Mouse (Mus musculus) intestine, postnatal 0 days (tissue): Measurements from ENCODE around the gene Scarf2. TPM values are rescaled to one million over a fixed set of nuclear protein-coding genes. Genes with fewer than 3 reads are reported as not detected.

ENCODE experiments used
- ATAC-seq: fragments of 200-750 bp; cut with Nextera tagmentation; 2 replicates; pipeline ENCODE4 v1.8.0; 2017; ENCODE audit warnings: mild to moderate bottlenecking, moderate TSS enrichment, moderate library complexity
- H3K27ac ChIP-seq: fragments of 300-500 bp; sonication (generic); 2 replicates; pipeline ENCODE4 v1.5.1; 2014; ENCODE audit warnings: mild to moderate bottlenecking, low read depth, low read length, moderate library complexity
- H3K27me3 ChIP-seq: fragments of 300-500 bp; sonication (generic); replicated peaks from 2 replicates; pipeline ENCODE4 v1.6.1; 2014; ENCODE audit warnings: low read length, mixed read lengths; ENCODE audit not compliant: control insufficient read depth, insufficient read depth
- H3K36me3 ChIP-seq: fragments of 300-500 bp; sonication (generic); 2 replicates; pipeline ENCODE4 v1.6.1; 2014; ENCODE audit warnings: mild to moderate bottlenecking, moderate library complexity; ENCODE audit not compliant: control insufficient read depth, insufficient read depth
- H3K4me1 ChIP-seq: fragments of 300-500 bp; sonication (generic); replicated peaks from 2 replicates; pipeline ENCODE4 v1.6.1; 2014; ENCODE audit warnings: antibody characterized with exemption, low read length, mixed read lengths; ENCODE audit not compliant: control insufficient read depth, insufficient read depth
- H3K4me2 ChIP-seq: fragments of 300-500 bp; sonication (generic); replicated peaks from 2 replicates; pipeline ENCODE4 v1.6.1; 2014; ENCODE audit warnings: low read depth, mild to moderate bottlenecking, moderate library complexity
- H3K4me3 ChIP-seq: fragments of 300-500 bp; sonication (generic); 2 replicates; pipeline ENCODE4 v1.5.1; 2014; ENCODE audit warnings: low read depth, low read length
- H3K9ac ChIP-seq: fragments of 300-500 bp; sonication (generic); 2 replicates; pipeline ENCODE4 v1.6.1; 2014; ENCODE audit warnings: mild to moderate bottlenecking, low read depth, low read length
- H3K9me3 ChIP-seq: fragments of 300-500 bp; sonication (generic); 2 replicates; pipeline ENCODE4 v1.6.1; 2016; ENCODE audit warnings: mixed run types; ENCODE audit not compliant: control insufficient read depth
- CTCF ChIP-seq: sonication (generic); IDR thresholded peaks from 2 replicates; pipeline ENCODE4 v1.5.1; 2016; ENCODE audit warnings: low read depth, mild to moderate bottlenecking, control low read depth, antibody characterized with exemption, moderate library complexity
- WGBS: fragments of 180-500 bp; shearing (Covaris S2); extraction: QIAGEN DNeasy Blood & Tissue Kit; methylation state at CpG from one replicate; pipeline ENCODE4 v1.1.7; 2014; 5-methylcytosine and 5-hydroxymethylcytosine counted together
- polyA plus RNA-seq: library from polyadenylated mRNA; unstranded; fragments of >200 nt; fragmentation: Nextera tagmentation; extraction: Ambion mirVana; gene quantifications from 2 replicates; pipeline ENCODE4 v1.2.1, GENCODE M21; 2015

Gene Scarf2
- polyA plus RNA-seq, 1 experiment from 2014 or later = 6.9 TPM

DNA sequence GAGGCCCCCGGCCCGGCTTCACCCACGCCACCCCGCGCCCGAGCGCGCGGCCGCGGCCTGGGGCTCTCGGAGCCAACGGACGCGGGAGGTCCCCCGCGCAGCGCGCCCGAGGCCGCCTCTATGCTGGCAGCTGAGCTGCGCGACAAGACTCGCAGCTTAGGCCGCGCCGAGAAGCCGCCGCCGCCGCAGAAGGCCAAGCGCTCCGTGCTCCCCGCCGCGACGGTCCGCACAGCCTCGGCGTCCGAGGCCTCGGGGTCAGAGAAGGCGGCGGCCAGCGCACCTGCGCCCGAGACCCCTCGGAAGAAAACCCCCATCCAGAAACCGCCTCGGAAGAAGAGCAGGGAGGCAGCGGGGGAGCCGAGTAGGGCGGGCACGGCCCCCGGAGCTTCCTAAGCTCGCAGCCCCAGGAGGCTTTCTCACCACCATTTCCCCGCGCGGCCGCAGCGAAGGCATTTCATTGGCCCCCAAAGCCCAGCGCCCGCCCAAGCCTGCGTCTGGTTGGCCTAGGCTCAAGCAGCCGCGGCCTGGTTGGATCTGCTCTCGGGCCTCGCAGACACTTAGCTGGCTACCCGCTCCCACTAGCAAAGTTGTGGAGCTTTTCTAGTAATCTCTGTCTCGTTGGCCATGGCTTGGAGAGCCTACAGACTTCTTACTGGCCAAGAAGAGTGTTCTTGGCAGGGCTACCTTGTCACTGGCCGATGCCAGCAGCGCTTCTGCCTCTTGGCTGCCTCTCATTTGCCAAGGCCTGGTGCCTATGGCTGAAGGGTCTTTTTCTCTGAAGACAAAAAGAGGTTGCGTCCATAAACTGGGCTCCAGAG, 10.3 kb downstream of the Scarf2 start:
- TF ChIP-seq CTCF = no peak
- 0 out of 2 replicates have a peak, but pooled peaks cover 8% of the 10 kb centered on the region for H3K4me1 ChIP-seq
- no peak overlapping the region for H3K27ac ChIP-seq

DNA sequence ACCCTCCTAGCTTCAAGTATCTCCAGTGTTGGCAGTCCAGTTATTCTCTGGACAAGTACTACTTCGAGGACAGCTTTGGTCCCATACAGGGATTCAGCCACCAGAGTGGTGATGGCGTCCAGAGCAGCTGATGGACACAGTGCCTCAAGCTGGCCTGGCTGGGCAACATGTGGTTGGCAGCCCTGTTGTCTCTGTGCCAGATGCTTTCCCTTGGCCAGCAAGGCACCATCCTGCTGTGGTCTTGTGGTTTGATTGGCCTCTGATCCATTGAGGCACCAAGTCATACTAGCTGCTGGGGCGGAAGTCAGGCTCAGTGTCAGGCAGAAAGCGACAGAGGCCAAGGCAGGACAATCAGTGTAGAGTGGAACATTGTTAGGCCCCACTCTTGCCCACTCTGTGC, 12.0 kb downstream of the Scarf2 start:
- no peaks in the 10 kb centered on the region for H3K9me3 ChIP-seq
- no peak for TF ChIP-seq CTCF
- peaks cover 43% of the 10 kb centered on the region for H3K27me3 ChIP-seq
- WGBS = 82% methylated on average over 4 of the region's 4 CpGs
- no peak overlapping the region for H3K4me2 ChIP-seq
- no peak overlapping the region for H3K9ac ChIP-seq
- H3K36me3 ChIP-seq = 0 out of 2 replicates have a peak, but pooled peaks cover 4% of the 10 kb centered on the region
- 0 out of 2 replicates have a peak, but pooled peaks cover 7% of the 10 kb centered on the region for H3K4me1 ChIP-seq
- no peak overlapping the region for H3K4me3 ChIP-seq
- no peak overlapping the region for H3K27ac ChIP-seq
- no peak for ATAC-seq

More for the DNA sequence above, 10.3 kb downstream of the Scarf2 start:
- Histone ChIP-seq H3K4me2 (peak overlapping the region; percentile 87), H3K27me3 (peaks cover 52% of the 10 kb centered on the region), H3K9ac (0 out of 2 replicates have a peak overlapping the region, but pooled peaks have one; percentile 17), H3K9me3 (no peaks in the 10 kb centered on the region), H3K4me3 (peak overlapping the region; percentile 36), H3K36me3 (0 out of 2 replicates have a peak, but pooled peaks cover 4% of the 10 kb centered on the region)
- ATAC-seq = peak; percentile 53; the same call in 1 of the 2 replicates
- WGBS = 15% methylated on average over 73 of the region's 73 CpGs

DNA sequence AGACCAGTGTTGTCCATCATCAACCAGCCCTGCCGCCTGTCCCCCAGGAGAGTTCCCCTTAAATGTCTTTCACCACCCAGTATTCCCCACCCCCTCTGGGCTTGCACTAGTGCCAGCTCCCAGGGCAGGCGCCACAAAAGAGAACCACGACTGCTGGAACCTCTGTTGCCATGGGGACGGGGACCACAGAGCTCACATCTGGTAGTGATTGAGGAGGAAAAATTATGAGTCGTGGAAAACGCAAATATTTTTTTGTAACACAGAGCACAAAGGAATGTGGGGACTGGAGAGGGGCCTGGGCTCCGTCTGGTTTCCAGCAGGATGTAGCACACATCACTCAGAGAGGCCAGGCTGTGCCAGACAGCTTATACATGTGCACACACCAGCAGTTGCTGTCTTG, 12.6 kb downstream of the Scarf2 start:
- Histone ChIP-seq H3K36me3 (0 out of 2 replicates have a peak, but pooled peaks cover 4% of the 10 kb centered on the region), H3K9ac (no peak overlapping the region), H3K4me2 (no peak overlapping the region), H3K27ac (no peak overlapping the region), H3K4me1 (0 out of 2 replicates have a peak, but pooled peaks cover 2% of the 10 kb centered on the region), H3K9me3 (no peaks in the 10 kb centered on the region), H3K4me3 (no peak overlapping the region), H3K27me3 (peaks cover 38% of the 10 kb centered on the region)
- no peak for ATAC-seq
- WGBS = 46% methylated on average over 7 of the region's 7 CpGs
- TF ChIP-seq CTCF = no peak

DNA sequence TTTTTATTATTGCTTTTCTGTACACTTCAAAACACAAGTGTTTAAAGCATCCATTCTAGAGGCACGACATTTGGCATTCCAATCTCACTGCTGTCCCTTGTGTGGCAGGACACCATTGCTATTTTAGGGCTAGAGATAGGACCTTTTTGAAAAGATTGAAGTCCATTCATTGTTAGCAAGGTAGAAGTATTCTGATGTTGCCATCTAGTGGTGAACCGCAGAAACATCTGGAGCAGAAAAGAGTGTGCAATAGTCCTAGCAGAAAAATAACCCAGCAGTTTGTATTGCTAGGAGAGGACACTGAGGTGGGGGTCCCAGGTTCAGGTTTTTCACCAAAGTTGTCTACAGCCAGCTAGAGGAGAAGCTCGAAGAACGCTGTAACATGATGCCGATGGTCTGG, 15.0 kb downstream of the Scarf2 start:
- Histone ChIP-seq H3K4me3 (no peak overlapping the region), H3K36me3 (no peaks in the 10 kb centered on the region), H3K4me1 (no peaks in the 10 kb centered on the region; the same call in 1 of the 2 replicates), H3K4me2 (no peak overlapping the region), H3K27ac (no peak overlapping the region), H3K9me3 (no peaks in the 10 kb centered on the region), H3K9ac (no peak overlapping the region), H3K27me3 (peaks cover 18% of the 10 kb centered on the region)
- peak; percentile 87 for TF ChIP-seq CTCF
- WGBS = 5% methylated on average over 5 of the region's 5 CpGs
- no peak for ATAC-seq

DNA sequence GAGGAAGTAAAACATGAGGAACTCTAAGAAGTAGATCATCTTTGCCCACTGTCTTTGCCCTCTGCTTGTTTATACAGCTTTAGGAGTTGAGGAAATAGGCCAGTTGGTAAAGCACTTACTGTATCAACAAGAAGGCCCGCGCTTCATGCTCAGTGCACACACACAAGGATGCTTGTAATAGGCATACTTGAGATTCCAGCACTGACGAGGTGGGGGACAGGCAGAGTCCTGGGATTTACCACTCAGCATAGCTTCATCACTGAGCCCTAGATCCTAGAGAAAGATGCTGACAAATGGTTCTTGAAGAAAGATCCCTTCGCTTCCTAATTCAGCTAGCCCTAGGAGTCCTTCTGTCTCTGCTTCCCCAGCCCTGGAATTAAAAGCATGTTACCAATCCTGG, 16.1 kb downstream of the Scarf2 start:
- no peak for TF ChIP-seq CTCF

More for the DNA sequence above, 16.1 kb downstream of the Scarf2 start:
- H3K36me3 ChIP-seq = no peaks in the 10 kb centered on the region
- H3K9me3 ChIP-seq = no peaks in the 10 kb centered on the region
- no peak overlapping the region for H3K27ac ChIP-seq
- WGBS = 37% methylated on average over 4 of the region's 4 CpGs
- H3K9ac ChIP-seq = no peak overlapping the region
- no peaks in the 10 kb centered on the region; the same call in 1 of the 2 replicates for H3K4me1 ChIP-seq
- H3K4me3 ChIP-seq = no peak overlapping the region
- ATAC-seq = no peak
- H3K27me3 ChIP-seq = peaks cover 15% of the 10 kb centered on the region
- no peak overlapping the region for H3K4me2 ChIP-seq
